Mouse (Mus musculus) neural tube, embryonic 12.5 days (tissue): Measurements from ENCODE around the gene Unc13d. TPM values are rescaled to one million over a fixed set of nuclear protein-coding genes. Genes with fewer than 3 reads are reported as not detected.
"Not testable (repeated sequence)": the region's sequence is repeated elsewhere in the genome, so short reads cannot be mapped to it uniquely, and the experiment has no call there.

Source experiments
- ATAC-seq: fragments of 200-750 bp; cut with Nextera tagmentation; 2 replicates; pipeline ENCODE4 v1.8.0; 2017; ENCODE audit warnings: low read depth, mild to moderate bottlenecking, moderate TSS enrichment, moderate library complexity; ENCODE audit not compliant: low FRiP score
- H3K27ac ChIP-seq: fragments of 300-500 bp; sonication (generic); 2 replicates; pipeline ENCODE4 v1.5.1; 2016
- H3K27me3 ChIP-seq: fragments of 300-500 bp; sonication (generic); replicated peaks from 2 replicates; pipeline ENCODE4 v1.6.1; 2016; ENCODE audit warnings: mild to moderate bottlenecking
- H3K36me3 ChIP-seq: fragments of 300-500 bp; sonication (generic); 2 replicates; pipeline ENCODE4 v1.6.1; 2016; ENCODE audit warnings: mild to moderate bottlenecking
- H3K4me1 ChIP-seq: fragments of 300-500 bp; sonication (generic); 2 replicates; pipeline ENCODE4 v1.6.1; 2016
- H3K4me2 ChIP-seq: fragments of 300-500 bp; sonication (generic); replicated peaks from 2 replicates; pipeline ENCODE4 v1.6.1; 2016; ENCODE audit warnings: mild to moderate bottlenecking
- H3K4me3 ChIP-seq: fragments of 300-500 bp; sonication (generic); 2 replicates; pipeline ENCODE4 v1.5.1; 2016
- H3K9ac ChIP-seq: fragments of 300-500 bp; sonication (generic); 2 replicates; pipeline ENCODE4 v1.6.1; 2016; ENCODE audit warnings: mild to moderate bottlenecking
- H3K9me3 ChIP-seq: fragments of 300-500 bp; sonication (generic); 2 replicates; pipeline ENCODE4 v1.6.1; 2016; ENCODE audit warnings: mild to moderate bottlenecking
- WGBS: fragments of 180-500 bp; shearing (Covaris S2); methylation state at CpG from one replicate; pipeline ENCODE4 v1.1.7; 2016; 5-methylcytosine and 5-hydroxymethylcytosine counted together
- polyA plus RNA-seq: library from polyadenylated mRNA; unstranded; fragments of >200 nt; fragmentation: Nextera tagmentation; extraction: Ambion mirVana; gene quantifications from 2 replicates; pipeline ENCODE4 v1.2.1, GENCODE M21; 2016

Gene Unc13d
- polyA plus RNA-seq, 1 experiment from 2014 or later: 1.7 TPM

DNA sequence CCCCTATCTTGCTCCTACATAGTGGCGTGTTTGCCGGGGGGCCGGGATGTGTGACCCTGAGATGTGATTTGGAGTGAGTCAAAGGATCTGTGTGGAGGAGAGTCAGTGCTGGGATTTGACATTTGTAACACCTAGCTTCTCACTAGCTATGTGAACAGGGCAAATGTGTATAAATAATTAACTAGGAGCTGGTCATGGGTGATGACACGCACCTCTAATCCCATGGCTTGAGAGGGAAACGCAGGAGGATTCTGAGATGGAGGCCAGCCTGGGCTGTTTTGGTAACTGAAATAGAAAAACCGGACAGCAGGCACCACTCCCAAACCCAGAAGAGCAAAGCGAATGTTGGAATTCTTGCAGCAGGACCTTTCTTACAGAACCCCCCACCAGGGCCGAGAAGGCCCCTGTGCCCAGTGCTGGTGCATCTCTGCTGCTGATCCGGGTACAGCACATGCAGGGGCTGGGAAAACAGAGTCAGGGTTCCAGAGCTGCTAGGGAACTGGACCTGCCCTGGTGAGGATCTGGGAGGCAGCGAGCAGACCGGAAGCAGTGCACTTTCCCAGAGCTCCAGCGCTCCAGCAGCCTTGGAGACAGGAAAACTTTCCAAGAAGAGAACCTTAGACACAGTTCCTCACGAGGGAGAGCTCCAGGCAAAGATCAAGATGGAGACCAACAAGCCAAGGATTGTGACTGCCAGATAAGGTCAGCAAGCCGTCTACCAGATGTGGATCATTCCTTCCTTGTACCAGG lies 21.1 kb upstream of the Unc13d start:
- Histone ChIP-seq H3K4me3 (no peak overlapping the region), H3K9me3 (0 out of 2 replicates have a peak, but pooled peaks cover 3% of the 10 kb centered on the region), H3K27me3 (no peaks in the 10 kb centered on the region), H3K4me1 (peaks cover 18% of the 10 kb centered on the region), H3K36me3 (no peaks in the 10 kb centered on the region), H3K4me2 (no peak overlapping the region), H3K27ac (no peak overlapping the region), H3K9ac (0 out of 2 replicates have a peak overlapping the region, but pooled peaks have one; percentile 5)
- ATAC-seq: no peak
- 71% methylated on average over 14 of the region's 14 CpGs for WGBS

DNA sequence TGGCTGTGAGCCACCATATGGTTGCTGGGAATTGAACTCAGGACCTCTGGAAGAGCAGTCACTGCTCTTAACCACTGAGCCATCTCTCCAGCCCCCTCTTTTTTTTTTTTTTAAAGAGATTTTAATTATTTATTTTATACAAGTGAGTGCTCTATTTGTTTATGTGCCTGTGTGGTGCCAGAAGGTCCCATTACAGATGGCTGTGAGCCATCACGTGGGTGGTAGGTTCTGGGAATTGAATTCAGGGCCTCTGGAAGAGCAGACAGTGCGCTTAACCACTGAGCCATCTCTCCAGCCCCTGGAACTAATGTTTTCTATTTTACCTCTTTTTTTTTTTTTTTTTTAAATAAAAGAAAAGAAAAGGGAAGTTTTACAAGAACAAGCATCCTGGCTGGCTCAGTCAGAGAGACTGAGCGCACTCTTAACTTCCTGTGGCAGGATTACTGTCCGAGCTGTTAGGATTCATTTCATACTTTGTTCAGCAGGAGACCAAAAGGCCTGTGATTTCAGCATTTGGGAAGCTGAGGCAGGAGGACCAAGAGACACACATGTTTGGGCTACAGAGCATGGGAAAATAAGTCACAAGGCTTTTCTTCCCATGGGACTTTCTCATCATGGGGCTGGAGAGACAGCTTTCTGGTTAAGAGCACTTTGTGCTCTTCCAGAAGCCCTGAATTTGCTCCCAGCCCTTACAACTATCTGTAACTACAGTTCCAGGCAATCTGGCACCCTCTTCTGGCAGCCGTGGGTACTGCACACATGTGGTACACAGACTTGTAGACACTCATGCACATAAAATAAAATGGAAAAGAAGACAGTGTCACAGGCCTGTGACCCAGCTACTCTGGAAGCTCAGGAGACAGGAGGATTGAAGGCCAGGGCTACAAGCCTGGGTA lies 18.7 kb upstream of the Unc13d start:
- H3K9me3 ChIP-seq: 0 out of 2 replicates have a peak, but pooled peaks cover 3% of the 10 kb centered on the region
- no peak overlapping the region for H3K9ac ChIP-seq
- no peaks in the 10 kb centered on the region for H3K27me3 ChIP-seq
- H3K4me2 ChIP-seq: no peak overlapping the region
- 0 out of 2 replicates have a peak, but pooled peaks cover under 1% of the 10 kb centered on the region for H3K4me1 ChIP-seq
- no peaks in the 10 kb centered on the region for H3K36me3 ChIP-seq
- H3K4me3 ChIP-seq: no peak overlapping the region
- ATAC-seq: no peak
- H3K27ac ChIP-seq: no peak overlapping the region
- 91% methylated on average over 5 of the region's 5 CpGs for WGBS

DNA sequence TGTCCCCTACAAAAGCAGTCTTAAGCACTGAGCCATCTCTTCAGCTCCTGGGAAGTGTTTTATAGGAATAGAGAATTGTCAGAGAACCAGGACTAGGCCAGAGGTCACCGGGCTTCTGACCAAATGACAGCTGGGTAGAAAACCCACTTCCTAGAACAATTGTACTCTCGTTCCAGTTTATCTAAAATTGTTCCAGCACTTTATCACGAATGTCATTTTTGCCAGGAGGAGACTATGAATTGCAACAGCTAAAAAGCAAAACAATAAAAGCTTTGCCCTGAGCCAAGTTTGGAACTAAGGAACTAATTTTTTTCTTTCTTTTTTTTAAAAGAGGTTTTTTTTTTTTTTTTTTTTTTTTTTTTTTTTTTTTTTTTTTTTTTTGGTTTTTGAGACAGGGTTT lies 17.8 kb upstream of the Unc13d start:
- WGBS: 84% methylated on average over 3 of the region's 3 CpGs
- Histone ChIP-seq H3K4me1 (no peaks in the 10 kb centered on the region), H3K27ac (no peak overlapping the region), H3K9me3 (0 out of 2 replicates have a peak, but pooled peaks cover 3% of the 10 kb centered on the region), H3K4me3 (no peak overlapping the region), H3K36me3 (no peaks in the 10 kb centered on the region), H3K4me2 (no peak overlapping the region), H3K9ac (no peak overlapping the region), H3K27me3 (no peaks in the 10 kb centered on the region)
- ATAC-seq: no peak

DNA sequence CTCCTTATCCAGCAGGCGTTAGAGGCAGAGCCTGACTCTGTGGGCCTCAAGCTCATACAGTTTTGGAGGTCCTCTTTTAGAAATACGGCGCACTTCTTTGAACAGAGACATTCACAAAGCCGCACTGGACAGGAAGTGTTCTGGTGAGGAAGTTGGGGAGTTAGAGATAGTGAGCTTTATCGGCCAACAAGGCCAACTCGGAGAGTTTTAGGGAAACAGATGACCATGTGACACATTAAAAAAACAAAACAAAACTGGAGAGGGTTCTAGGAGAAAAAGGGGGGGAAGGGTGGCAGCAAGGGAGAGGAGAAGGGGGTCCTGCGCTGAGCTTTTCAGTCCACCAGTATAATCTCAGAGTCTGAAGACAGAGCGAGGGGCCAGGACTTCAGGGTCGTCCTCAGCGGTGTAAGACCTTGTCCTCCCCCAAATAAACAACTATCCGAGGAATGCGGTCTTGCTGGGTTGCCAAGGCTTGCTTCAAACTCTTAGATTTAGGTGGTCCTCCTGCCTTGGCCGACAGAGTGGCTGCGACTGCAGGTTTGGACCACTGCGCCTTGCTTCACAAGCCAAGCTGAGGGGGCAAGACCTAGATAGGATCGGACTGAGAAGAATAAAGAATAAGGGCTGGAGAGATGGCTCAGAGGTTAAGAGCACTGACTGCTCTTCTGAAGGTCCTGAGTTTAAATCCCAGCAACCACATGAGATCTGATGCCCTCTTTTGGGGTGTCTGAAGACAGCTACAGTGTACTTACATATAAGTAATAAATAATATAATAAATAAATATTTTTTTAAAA lies 16.2 kb upstream of the Unc13d start:
- no peaks in the 10 kb centered on the region for H3K4me1 ChIP-seq
- ATAC-seq: no peak
- H3K27ac ChIP-seq: no peak overlapping the region
- H3K4me2 ChIP-seq: no peak overlapping the region
- no peaks in the 10 kb centered on the region for H3K36me3 ChIP-seq
- H3K9me3 ChIP-seq: 0 out of 2 replicates have a peak, but pooled peaks cover 3% of the 10 kb centered on the region
- no peaks in the 10 kb centered on the region for H3K27me3 ChIP-seq
- H3K9ac ChIP-seq: no peak overlapping the region
- H3K4me3 ChIP-seq: no peak overlapping the region
- WGBS: 68% methylated on average over 16 of the region's 16 CpGs

DNA sequence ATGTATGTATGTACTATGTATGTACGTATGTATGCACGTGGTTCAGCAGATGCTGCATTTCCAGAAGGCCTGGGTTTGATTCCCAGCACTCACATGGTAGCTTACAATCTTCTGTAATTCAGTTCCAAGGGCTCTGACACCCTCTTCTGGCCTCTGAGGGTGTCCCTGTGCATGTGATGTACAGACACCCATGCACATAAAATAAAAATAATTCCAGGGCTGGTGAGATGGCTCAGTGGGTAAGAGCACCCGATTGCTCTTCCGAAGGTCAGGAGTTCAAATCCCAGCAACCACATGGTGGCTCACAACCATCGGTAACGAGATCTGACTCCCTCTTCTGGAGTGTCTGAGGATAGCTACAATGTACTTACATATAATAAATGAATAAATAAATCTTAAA lies 15.2 kb upstream of the Unc13d start:
- not testable (repeated sequence) for H3K36me3 ChIP-seq, H3K4me1 ChIP-seq, ATAC-seq, H3K27me3 ChIP-seq, H3K9me3 ChIP-seq, H3K4me3 ChIP-seq, H3K27ac ChIP-seq, H3K9ac ChIP-seq, H3K4me2 ChIP-seq
- WGBS: 95% methylated on average over 6 of the region's 6 CpGs

DNA sequence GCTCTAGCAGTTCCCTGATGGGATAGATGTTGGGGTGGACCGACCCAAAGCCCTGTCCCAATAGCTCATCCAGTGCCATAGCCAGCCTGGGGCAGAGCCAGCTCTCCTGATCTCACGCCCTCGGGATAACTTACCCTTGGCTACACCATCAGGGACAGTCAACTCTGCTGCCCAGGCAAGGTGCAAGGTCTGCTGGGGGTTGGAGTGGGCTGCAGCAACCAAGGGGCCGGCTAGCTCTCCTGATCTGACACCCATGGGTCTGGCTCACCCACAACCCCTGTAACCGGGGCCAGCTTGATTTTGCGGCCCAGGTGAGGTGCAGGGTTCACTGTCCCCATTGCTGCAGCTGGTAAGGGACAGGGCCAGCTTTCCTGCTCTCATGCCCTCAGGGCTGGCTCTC lies 13.8 kb upstream of the Unc13d start:
- H3K36me3 ChIP-seq: no peaks in the 10 kb centered on the region
- no peaks in the 10 kb centered on the region for H3K27me3 ChIP-seq
- no peak overlapping the region for H3K27ac ChIP-seq
- H3K4me3 ChIP-seq: no peak overlapping the region
- H3K4me2 ChIP-seq: no peak overlapping the region
- 0 out of 2 replicates have a peak, but pooled peaks cover 6% of the 10 kb centered on the region for H3K4me1 ChIP-seq
- WGBS: 89% methylated on average over 6 of the region's 6 CpGs
- no peak for ATAC-seq
- no peaks in the 10 kb centered on the region for H3K9me3 ChIP-seq
- no peak overlapping the region for H3K9ac ChIP-seq

DNA sequence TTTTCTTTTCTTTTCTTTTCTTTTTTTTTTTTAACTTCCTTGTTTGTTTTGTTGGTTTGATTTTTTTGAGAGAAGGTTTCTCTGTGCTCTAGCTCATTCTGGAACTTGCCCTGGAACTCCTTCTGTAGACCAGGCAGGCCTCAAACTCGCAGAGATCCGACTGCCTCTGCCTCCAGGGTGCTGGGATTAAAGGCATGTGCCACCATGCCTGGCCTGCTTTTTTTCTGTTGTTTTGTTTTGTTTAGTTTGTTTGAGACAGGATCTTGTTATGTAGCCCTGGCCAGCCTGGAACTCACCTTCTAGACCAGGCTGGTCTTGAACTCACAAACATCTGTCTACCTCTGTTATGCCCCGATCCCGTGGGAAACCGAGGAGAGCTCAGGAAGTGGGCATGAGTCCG lies 11.8 kb upstream of the Unc13d start:
- WGBS: 90% methylated on average over 6 of the region's 6 CpGs

DNA sequence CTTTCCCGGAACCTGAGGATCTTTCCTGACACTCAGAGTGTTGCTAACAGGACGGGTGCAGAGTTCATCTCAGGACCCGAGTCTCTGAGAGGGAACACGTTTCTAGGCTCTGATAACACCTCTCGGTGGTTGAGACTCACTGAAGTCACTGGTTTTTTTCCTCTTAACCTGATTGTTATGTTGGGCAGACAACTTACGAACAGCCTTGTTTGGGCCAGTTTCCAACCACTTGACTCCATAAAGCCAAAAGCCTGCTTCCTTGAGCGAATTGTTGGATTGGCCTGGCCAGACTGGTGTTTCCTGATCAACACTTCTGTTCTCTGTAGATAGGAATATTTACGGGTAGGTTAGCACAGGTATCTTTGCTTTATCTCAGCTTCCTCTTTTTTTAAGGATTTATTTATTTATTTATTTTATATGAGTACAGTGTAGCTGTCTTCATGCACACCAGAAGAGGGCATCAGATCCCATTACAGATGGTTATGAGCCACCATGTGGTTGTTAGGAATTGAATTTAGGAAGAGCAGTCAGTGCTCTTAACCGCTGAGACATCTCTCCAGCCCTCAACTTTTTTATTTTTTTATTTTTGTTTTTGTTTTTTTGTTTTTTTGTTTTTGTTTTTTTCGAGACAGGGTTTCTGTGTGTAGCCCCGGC lies 11.1 kb upstream of the Unc13d start:
- peaks cover 3% of the 10 kb centered on the region for H3K36me3 ChIP-seq
- WGBS: 88% methylated on average over 11 of the region's 11 CpGs
- no peak overlapping the region for H3K4me3 ChIP-seq
- H3K27ac ChIP-seq: no peak overlapping the region
- H3K9me3 ChIP-seq: no peaks in the 10 kb centered on the region
- peaks cover 18% of the 10 kb centered on the region for H3K4me1 ChIP-seq
- H3K27me3 ChIP-seq: no peaks in the 10 kb centered on the region
- H3K4me2 ChIP-seq: no peak overlapping the region
- H3K9ac ChIP-seq: no peak overlapping the region
- ATAC-seq: no peak

More for the DNA sequence above, 11.8 kb upstream of the Unc13d start:
- Histone ChIP-seq H3K4me2 (no peak overlapping the region), H3K4me3 (no peak overlapping the region), H3K9me3 (no peaks in the 10 kb centered on the region), H3K9ac (no peak overlapping the region), H3K27me3 (no peaks in the 10 kb centered on the region), H3K27ac (no peak overlapping the region), H3K4me1 (peaks cover 18% of the 10 kb centered on the region), H3K36me3 (no peaks in the 10 kb centered on the region)
- no peak for ATAC-seq

DNA sequence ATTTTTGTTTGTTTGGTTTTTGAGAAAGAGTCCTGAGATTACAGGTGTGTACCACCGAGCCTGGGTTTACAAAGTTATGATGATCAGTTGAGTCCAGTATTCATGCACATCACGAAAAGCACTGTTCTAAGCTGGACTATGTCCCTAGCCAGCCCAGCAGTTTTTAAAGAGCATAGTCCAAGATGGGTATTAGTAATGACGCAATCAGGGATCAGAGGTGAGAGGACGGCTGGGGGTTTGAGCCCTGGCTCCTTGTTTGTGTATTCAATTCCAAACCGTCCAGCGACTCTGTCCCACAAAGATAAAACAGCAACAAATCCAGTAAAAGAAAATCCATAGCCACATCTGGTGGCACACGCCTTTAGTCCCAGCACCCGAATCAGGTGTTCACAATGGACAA lies 10.4 kb upstream of the Unc13d start:
- Histone ChIP-seq H3K9ac (no peak overlapping the region), H3K27me3 (no peaks in the 10 kb centered on the region), H3K4me2 (peak overlapping the region; percentile 63), H3K9me3 (no peaks in the 10 kb centered on the region), H3K4me1 (peaks cover 18% of the 10 kb centered on the region), H3K4me3 (no peak overlapping the region), H3K27ac (no peak overlapping the region), H3K36me3 (peaks cover 10% of the 10 kb centered on the region)
- 90% methylated on average over 8 of the region's 8 CpGs for WGBS
- no peak for ATAC-seq

DNA sequence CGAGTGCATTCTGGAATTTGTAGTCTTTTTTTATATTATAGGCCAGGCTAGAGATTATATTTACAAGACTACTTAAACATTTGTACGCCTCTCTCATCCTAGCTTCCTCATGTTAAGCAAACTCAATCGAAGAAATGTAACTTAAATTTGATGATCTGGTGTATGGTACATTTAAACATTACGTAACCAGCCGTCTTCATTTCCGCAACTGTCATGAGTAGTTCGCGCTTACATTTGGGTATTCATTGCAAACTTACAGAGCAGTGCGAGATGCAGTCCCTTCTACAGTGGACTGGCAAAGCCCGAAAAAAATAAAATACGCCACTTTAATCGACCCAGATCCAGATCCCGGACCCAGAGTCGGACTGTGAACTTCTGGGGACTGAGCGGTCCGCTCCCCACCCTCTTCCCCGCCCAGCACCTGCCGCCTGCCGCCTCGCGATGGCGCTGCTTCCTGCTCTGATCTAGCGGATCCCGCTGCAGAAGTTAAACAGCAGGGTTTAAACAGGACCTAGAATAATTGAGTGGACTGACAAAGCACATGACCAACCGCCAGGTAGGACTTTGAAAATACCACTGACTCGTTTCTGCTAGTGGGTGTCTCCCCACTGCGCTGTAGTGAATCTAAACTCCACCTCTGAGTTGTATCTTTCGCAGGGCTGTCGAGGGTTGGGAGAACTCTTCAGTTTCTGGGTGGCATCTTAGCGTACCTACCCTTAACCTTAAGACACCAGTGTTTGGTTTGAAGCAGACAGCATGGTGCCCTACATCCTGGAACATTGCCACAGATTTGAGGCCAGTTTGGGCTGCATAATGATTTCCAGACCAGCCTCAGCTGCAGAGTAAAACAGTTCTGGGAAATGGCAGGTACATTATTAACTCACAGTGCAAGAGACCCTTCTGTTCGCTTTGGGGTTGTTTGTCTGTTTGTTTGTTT lies 9.7 kb upstream of the Unc13d start:
- ATAC-seq: peak; percentile 84
- Histone ChIP-seq H3K4me2 (peak overlapping the region; percentile 63), H3K27ac (no peak overlapping the region), H3K4me1 (peaks cover 18% of the 10 kb centered on the region), H3K9ac (peak overlapping the region; percentile 51), H3K4me3 (peak overlapping the region; percentile 42), H3K27me3 (no peaks in the 10 kb centered on the region), H3K36me3 (peaks cover 15% of the 10 kb centered on the region), H3K9me3 (no peaks in the 10 kb centered on the region)
- WGBS: 5% methylated on average over 31 of the region's 31 CpGs
